In the genomic region with DNA sequence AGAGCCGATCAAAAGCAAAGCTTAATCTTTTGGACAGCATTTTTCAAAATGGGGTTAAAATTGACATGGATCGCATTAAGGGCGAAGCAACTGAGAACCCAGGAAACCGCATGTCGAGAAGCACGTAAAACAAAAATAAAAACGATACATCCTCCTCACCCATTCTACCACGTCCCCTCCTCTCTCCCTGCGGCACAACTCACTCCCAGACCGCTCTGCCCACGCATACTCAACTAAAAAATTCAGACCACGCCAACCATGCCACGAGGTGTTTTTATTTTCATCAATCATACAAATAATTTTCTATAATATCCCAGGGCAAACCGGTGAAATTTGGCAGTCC, we compare ENCODE assay signal across 9 mouse cellular contexts. TPM values are rescaled to one million over a fixed set of nuclear protein-coding genes. Genes with fewer than 3 reads are reported as not detected.
DNase-seq lines count a peak whose midpoint lies in the region; ATAC-seq and TF ChIP-seq lines count a peak whose summit lies in the region.
"Had no signal": no experiment of that assay in that cellular context is flagged by ENCODE, and none has a peak within 500 bp of the region (broad histone marks: within the 10 kb centered on the region; RNA-seq: fewer than 3 reads in every experiment).

No protein-coding gene starts in this region.

- no peak for DNase-seq in gastrocnemius, adult 2 months
- DNase-seq in gastrocnemius, adult 8-10 months (ENCODE audit: low spot score in 2 of 2) = no peak
- DNase-seq in thymus, postnatal 25 days = peak; percentile 20
- DNase-seq in thymus, postnatal 0 days (ENCODE audit: low spot score) = no peak
- peak; percentile 60 for DNase-seq in intestine, embryonic 14.5 days (ENCODE audit: low spot score)
- no peak for DNase-seq in layer of hippocampus, adult 8-10 months (ENCODE audit: low spot score in 2 of 2)
- DNase-seq in layer of hippocampus, adult 9-11 months = no peak

- H3K4me1 ChIP-seq in intestine, embryonic 14.5 days (replicated peaks; ENCODE audit: control insufficient read depth, insufficient read depth, low read length) = peaks cover 21% of the 10 kb centered on the region
- peaks cover 22% of the 10 kb centered on the region for H3K4me1 ChIP-seq in neural tube, embryonic 12.5 days

- no peaks in the 10 kb centered on the region for H3K9me3 ChIP-seq in intestine, embryonic 14.5 days (ENCODE audit: control insufficient read depth, low read length)
- no peaks in the 10 kb centered on the region for H3K9me3 ChIP-seq in neural tube, embryonic 12.5 days

- ATAC-seq in intestine, embryonic 14.5 days (replicated peaks; ENCODE audit: low FRiP score, low TSS enrichment, low read depth) = no peak
- ATAC-seq in neural tube, embryonic 12.5 days (ENCODE audit: low FRiP score, low read depth) = no peak

- no peaks in the 10 kb centered on the region for H3K27me3 ChIP-seq in intestine, embryonic 14.5 days (replicated peaks; ENCODE audit: control insufficient read depth, insufficient read depth, low read length)
- H3K27me3 ChIP-seq in neural tube, embryonic 12.5 days (replicated peaks) = no peaks in the 10 kb centered on the region
- H3K27me3 ChIP-seq: Patski had no signal

- under 1% methylated on average over 14 of the region's 14 CpGs for WGBS in intestine, embryonic 14.5 days
- WGBS in neural tube, embryonic 12.5 days = 1% methylated on average over 14 of the region's 14 CpGs

- peak overlapping the region; percentile 88 for H3K4me2 ChIP-seq in intestine, embryonic 14.5 days (ENCODE audit: low read length)
- H3K4me2 ChIP-seq in neural tube, embryonic 12.5 days (replicated peaks) = peak overlapping the region; percentile 72

- intact Hi-C loops in gastrocnemius, adult 2 months (cut with DNase I) = no loop called here

- H3K9ac ChIP-seq in intestine, embryonic 14.5 days (ENCODE audit: low read length) = peak overlapping the region; percentile 94
- H3K9ac ChIP-seq in neural tube, embryonic 12.5 days = peak overlapping the region; percentile 99

- peak overlapping the region; percentile 92 for H3K4me3 ChIP-seq in gastrocnemius, adult 2 months
- H3K4me3 ChIP-seq in intestine, embryonic 14.5 days (ENCODE audit: low read depth, low read length) = peak overlapping the region; percentile 76
- H3K4me3 ChIP-seq in neural tube, embryonic 12.5 days = peak overlapping the region; percentile 96

- TF ChIP-seq CTCF in gastrocnemius, adult 2 months (IDR thresholded peaks at IDR 0.05) = no peak

- H3K27ac ChIP-seq in gastrocnemius, adult 2 months = peak overlapping the region; percentile 40; the same call in 1 of the 2 replicates
- peak overlapping the region; percentile 57 for H3K27ac ChIP-seq in intestine, embryonic 14.5 days (ENCODE audit: low read depth)
- H3K27ac ChIP-seq in neural tube, embryonic 12.5 days = peak overlapping the region; percentile 63; the same call in 1 of the 2 replicates

- no peaks in the 10 kb centered on the region for H3K36me3 ChIP-seq in intestine, embryonic 14.5 days (ENCODE audit: control insufficient read depth, insufficient read depth, low read length)
- no peaks in the 10 kb centered on the region for H3K36me3 ChIP-seq in neural tube, embryonic 12.5 days

RNA-seq across cellular contexts. Expression of a gene that starts 1.5 kb away (rescaled TPM):
- 10 to 100 TPM; 30.1 to 67.9 TPM for total RNA-seq in gastrocnemius, adult 2 months (2021)
- 10 to 100 TPM; 16.2 to 39.9 (median 26.6) TPM for total RNA-seq in gastrocnemius, adult 8-10 months (2022)
- 2,490 and 2,753 TPM in 2 replicates for polyA plus RNA-seq in thymus, postnatal 0 days (2015; fragmentation: Nextera tagmentation; extraction: Ambion mirVana)
- polyA plus RNA-seq in intestine, embryonic 14.5 days (2014; fragmentation: Nextera tagmentation; extraction: Ambion mirVana) = 2,511 and 2,566 TPM in 2 replicates
- polyA plus RNA-seq in neural tube, embryonic 12.5 days (2016; fragmentation: Nextera tagmentation; extraction: Ambion mirVana) = 5,399 and 5,845 TPM in 2 replicates
- total RNA-seq in layer of hippocampus, adult 8-10 months (2022) = 100 to 1,000 TPM; 202 to 382 (median 276) TPM

RNA-seq across cellular contexts. Expression of a gene that starts 57.3 kb away (rescaled TPM):
- 100 to 1,000 TPM; 155 to 192 TPM for total RNA-seq in gastrocnemius, adult 2 months (2021)
- total RNA-seq in gastrocnemius, adult 8-10 months (2022) = 100 to 1,000 TPM; 181 to 260 (median 210) TPM
- 33.2 and 41.1 TPM in 2 replicates for polyA plus RNA-seq in thymus, postnatal 0 days (2015; fragmentation: Nextera tagmentation; extraction: Ambion mirVana)
- polyA plus RNA-seq in intestine, embryonic 14.5 days (2014; fragmentation: Nextera tagmentation; extraction: Ambion mirVana) = 36.3 and 40.7 TPM in 2 replicates
- 45.9 and 46.7 TPM in 2 replicates for polyA plus RNA-seq in neural tube, embryonic 12.5 days (2016; fragmentation: Nextera tagmentation; extraction: Ambion mirVana)
- total RNA-seq in layer of hippocampus, adult 8-10 months (2022) = 10 to 100 TPM; 57.9 to 64.6 (median 62.4) TPM

Comparison
In these comparisons a context has a peak if more than half of its experiments do, and no peak if none do; other contexts are left out.
1. DNase-seq: peak in thymus, postnatal 25 days (single experiment) and intestine, embryonic 14.5 days (single experiment); none in gastrocnemius, adult 2 months (single experiment), gastrocnemius, adult 8-10 months (0 of 2), thymus, postnatal 0 days (single experiment), layer of hippocampus, adult 8-10 months (0 of 2) and layer of hippocampus, adult 9-11 months (single experiment).
2. Peak in every context shown above with its lines, with median percentiles within 50 percentile points of each other: H3K27ac ChIP-seq and H3K4me3 ChIP-seq.